Mouse (Mus musculus) gastrocnemius, postnatal 14 days (tissue): ENCODE data around the gene Krt9. TPM values are rescaled to one million over a fixed set of nuclear protein-coding genes. Genes with fewer than 3 reads are reported as not detected.
A peak's percentile ranks its signal among the peaks of the same experiment; 100 is the strongest.
"Not testable (repeated sequence)": the region's sequence is repeated elsewhere in the genome, so short reads cannot be mapped to it uniquely, and the experiment has no call there.

Experiments
- DNase-seq: peaks from one replicate; pipeline ENCODE4 v3.0.0; 2021; ENCODE audit warnings: mixed read lengths
- intact Hi-C: fragments of 180-260 bp; cut with DNase I; formaldehyde crosslinking; loops from one replicate; pipeline ENCODE4 v1.15.1; 2025; ENCODE audit warnings: low total_unique reads
- long read RNA-seq, 2 experiments: library from polyadenylated mRNA; stranded (forward); transcript quantifications; one replicate each; pipeline ENCODE4 v2.0.0; 2021
- total RNA-seq, 2 experiments: library from RNA; stranded (reverse); gene quantifications; 2 replicates each; pipeline ENCODE4 v1.2.3; 2021

Krt9 gene
- total RNA-seq, result not detected
- long read RNA-seq, experiment 1, result 0 reads
- long read RNA-seq, experiment 2, result 0 reads

DNA sequence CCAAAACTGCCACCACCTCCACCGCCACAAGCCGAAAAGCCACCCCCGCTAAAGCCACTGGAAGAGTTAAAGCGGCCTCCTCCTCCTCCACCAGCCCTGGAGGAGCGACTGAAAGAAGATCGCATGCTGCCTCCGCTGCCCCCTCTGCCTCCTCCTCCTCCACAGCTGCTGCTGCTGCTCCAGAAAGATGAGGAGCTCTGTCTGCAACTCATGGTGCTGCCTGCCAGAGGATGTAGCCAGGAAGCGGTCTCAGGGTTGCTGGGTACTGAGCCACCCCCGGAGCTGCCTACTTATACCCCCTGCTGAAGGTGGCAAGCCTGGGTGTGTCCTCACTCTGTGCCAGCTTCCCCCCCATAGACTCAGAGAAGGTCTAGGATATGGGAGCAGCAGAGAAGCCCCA is at the start of gene Krt9:
Gene Krt9, minus strand, starts transcription at position 255 of the 400 bp plus-strand sequence.
- intact Hi-C loops, result no loop called here
- DNase-seq, result no peak

DNA sequence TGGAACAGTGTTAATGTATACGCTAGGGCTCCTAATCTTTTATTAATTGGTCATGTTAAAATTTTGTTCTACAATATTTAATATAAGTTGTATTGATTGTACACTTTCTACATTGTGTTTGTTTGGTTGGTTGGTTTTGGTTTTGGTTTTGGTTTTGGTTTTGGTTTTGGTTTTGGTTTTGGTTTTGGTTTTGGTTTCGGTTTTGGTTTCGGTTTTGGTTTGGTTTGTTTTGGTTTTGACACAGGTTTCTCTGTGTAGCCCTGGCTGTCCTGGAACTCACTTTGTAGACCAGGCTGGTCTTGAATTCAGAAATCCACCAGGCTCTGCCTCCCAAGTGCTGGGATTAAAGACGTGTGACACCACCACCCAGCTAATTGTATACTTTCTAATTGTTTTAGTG is 47.2 kb upstream of the Krt9 start:
- DNase-seq, intact Hi-C loops: not testable (repeated sequence)

DNA sequence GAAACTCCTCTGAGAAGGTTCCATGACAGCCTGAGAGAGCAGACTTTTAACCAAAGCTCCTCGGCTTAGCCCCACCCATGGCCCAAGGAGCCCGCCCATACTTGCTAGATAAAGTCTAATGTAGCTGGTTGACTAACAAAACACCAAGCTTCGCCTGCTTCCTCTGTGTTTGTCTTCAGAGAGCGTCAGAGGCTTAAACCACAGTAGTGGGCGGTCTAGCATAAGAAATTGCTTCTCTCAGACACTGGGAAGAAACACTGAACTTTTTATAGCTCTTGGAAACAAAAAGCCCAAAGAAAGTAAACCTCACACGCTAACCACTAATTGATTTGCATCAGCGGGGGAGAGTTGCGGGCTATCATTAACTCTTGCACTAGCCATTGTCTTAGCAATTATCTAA is 28.7 kb upstream of the Krt9 start:
- no peak for DNase-seq
- intact Hi-C loops, result no loop called here

DNA sequence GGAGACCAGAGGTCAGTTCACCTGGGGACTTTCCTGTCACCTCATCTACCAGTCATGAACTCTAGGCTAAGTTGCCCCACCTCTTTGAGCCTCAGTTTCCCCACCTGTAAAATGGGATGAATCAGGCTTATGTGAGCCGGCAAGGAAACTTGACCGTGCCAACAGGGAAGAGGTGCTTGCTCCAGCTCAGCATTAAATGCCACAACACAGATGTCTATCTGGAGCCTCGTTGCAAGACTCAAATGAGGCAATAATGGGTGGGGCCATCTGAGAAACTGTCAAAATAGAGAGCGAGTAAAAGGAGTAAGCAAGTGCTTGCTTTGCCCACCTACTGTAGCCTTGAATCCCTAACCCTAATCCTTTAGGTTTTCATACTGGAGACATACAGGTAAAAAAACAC is 26.3 kb upstream of the Krt9 start:
- DNase-seq, result no peak
- intact Hi-C loops, result no loop called here

DNA sequence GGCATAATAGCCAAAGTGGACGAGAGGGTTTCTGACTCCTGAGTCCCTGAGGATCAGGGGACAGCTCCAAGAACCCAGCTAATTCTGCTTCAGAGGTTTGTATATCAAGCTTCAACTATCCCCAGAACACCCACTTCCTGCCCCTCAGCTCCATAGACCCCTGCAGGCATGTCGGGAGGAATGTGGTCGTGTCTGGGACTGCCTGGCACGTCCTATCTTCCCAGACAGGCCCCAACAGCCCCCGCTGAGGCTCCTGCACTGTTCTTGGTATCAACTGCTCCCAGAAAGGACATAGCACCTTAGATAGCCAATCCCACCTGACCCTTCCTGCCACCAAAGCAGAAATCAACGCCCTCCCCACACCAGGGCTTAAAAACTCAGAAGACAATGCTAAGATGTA is 15.5 kb upstream of the Krt9 start:
- intact Hi-C loops, result no loop called here

DNA sequence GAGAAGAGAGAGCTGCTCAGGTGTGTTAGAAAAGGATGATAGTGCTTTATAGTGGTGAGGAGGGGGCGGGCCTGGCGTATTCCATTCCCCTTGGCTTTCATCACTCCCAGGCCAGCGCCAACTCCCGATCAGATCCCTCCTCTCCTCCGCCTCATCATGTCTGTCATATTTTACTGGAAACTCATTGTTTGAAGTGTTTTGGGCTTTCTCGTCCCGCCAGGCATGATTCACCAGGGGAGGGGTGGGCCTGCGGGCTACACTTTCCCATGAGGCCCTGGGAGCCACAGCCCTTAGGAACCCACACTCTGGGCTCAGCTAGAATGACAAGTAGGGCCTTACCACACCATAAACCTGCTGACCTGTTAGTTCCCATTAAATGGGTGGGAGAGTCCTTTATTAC is 14.5 kb upstream of the Krt9 start, which contains the start of gene Krt14:
Gene Krt14, minus strand, starts transcription at position 51 of the 400 bp plus-strand sequence.
- no peak for DNase-seq
- intact Hi-C loops, result no loop called here

More for the DNA sequence above, 15.5 kb upstream of the Krt9 start:
- no peak for DNase-seq

DNA sequence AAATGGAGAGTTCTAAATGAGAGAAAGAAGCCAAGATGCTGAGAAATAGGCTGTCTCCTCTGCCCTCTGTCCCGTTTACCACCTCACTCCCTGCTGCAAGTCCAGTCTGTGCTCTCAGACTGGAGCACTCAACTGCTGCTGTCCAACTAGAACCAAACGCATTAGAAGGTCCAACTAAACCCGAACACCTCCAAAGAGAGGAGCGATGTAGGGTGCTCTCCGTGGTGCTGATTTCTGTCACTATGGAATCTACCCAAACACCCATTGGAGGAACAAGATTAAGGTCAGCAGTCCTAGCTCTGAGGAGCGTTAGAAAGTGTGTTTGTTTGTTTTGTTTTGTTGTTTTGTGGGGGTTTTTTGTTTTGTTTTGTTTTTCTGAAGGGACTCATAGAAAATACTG is 10.4 kb upstream of the Krt9 start:
- DNase-seq, result no peak
- intact Hi-C loops, result no loop called here

DNA sequence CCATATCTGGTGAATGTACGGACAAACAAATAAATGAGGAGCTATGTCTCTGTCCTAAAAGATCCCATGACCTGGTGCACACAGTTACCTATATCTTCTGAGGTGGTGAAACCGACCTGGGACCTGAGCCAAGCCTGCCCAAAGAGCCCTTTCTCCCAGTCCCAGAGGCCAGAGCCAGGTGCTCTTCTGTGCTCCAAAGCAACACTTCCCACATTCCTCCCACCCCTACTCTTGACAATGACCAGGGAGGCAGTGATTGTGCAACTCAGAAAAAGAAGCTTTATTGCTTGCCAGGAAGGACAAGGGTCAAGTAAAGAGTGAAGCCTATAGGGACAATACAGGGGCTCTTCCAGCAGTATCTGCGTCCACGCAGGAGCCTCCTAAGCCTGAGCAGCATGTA is 9.9 kb upstream of the Krt9 start:
- no peak for DNase-seq
- intact Hi-C loops, result no loop called here

DNA sequence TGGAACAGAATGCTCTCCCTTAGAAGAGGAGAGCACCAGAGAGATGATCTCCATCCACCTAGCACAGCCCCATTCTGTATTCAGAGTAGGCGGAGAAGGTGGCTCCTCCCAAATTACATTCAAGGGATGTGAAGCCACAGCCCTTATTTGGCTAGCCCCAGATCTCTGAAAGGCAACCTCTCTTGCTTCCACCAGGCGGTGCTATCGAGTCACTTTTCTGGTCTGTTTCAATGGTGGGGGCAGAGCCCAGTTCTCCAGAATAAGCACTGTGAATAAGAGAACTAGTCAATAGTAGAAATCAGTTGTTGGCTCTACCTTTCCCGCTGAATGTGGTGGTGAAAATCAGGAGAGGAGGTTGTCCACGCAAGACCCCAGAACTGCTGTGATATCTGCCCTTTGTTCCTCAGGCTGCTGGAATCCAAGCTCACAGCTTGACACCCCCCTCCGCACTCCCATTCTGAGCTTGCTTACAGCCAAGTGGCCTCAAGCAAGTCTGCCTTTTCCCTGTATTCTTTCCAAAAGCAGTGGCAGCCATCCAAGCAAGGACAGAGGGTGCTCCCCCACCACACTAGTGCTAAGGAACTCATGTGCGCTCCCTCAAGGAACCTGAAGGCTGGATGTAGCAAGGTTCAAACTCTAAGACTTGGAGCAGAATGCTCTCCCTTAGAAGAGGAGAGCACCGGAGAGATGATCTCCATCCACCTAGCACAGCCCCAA is 7.2 kb upstream of the Krt9 start:
- no peak for DNase-seq

DNA sequence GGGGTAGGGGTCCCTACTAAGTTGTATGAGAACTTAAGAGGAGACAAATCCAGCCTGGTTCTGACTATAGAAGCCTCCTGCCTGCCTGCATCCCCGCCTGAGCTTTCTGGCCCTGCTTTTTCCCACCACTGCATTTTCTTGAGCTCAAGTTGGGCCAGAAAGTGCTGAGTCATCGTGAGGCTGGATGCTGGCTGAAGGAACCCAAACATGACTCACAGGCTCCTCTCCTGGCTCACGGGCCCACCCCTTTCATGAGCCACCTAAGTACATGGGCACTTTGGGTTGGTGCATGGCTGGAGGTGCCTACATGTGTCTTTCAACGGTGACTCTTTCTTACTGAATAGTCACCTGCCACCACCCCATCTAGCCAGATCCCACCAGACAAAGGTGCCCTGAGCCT is 5.6 kb upstream of the Krt9 start:
- intact Hi-C loops, result no loop called here
- no peak for DNase-seq

More for the DNA sequence above, 7.2 kb upstream of the Krt9 start:
- intact Hi-C loops, result no loop called here

DNA sequence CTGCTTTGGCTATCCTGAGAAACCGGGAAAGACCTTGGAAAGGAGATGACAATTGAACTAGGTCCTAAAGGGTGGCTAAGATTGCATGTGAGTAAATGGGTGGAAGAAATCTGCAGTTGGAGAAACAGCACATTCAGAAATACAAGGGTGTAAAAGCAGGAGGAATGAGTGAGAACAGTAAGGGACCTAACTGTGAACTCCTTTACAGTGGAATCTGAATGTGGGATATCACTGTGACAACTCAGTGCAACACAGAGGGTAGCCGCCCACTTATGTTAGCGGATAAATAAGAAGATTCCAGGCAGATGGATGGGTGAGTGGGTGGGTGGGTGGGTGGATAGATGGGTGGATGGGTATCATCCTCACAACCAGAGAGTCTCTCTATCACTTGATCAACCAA is 1.2 kb downstream of the Krt9 start:
- DNase-seq, result no peak
- intact Hi-C loops, result no loop called here

DNA sequence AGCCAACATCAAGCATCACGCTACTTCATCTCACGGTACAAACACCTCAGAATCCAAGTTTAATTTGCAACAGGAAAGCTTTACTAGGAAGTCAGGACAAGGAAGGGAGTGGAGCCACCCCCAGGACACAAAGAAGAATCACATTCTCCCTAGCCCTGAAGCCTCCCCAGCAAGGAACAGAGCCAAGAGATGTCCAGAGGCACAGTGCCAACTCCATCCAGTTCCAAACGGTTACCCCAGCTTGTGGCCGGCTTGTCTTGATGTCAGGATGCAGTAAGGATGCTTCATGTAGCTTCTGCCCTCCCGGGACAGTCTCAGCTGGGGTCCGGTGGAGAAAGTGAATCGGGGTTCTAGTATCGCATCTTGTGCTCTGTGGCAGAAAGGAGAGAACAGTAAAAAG is 6.3 kb downstream of the Krt9 start:
- intact Hi-C loops, result no loop called here
- no peak for DNase-seq

DNA sequence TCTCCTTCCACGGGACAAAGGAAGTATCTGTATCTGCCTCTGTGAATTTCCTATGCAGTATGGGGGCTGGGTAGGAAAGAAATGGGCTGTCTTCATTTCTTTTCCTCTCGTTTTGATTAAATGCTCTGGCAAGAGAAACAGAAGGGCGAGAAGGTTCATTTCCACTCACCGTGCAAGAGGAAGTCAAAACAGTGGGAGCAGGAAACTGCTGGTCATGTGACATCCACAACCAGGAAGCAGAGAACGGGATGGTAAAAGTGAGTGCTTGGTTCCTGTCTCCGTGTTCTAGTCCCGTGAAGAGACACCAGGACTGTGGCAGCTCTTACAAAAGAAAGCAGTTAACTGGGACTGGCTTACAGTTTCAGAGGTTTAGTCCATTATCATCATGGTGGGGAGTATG is 11.3 kb downstream of the Krt9 start:
- DNase-seq, result no peak
- intact Hi-C loops, result no loop called here

DNA sequence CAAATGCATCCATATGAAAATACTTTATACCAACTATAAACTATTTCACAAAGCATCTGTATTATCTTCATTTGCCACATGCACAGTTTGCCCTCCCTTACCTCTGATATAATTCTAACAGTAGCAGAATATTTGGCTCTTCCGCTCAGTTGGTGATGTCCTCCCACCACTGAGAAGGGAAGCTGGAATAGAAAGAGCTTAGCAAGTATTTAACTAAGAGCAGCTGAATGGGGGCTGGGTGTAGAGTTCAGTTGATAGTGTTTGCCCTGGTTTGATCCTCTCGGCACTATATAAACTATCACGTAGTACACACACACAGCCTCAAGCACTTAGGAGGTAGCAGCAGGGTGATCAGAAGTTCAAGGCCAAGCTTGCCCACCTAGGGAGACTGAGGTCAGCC is 13.8 kb downstream of the Krt9 start:
- intact Hi-C loops, result loop anchor here (10.0 kb wide), 1 partner anchor 96 kb away; no protein-coding TSS in a partner anchor
- DNase-seq, result no peak

DNA sequence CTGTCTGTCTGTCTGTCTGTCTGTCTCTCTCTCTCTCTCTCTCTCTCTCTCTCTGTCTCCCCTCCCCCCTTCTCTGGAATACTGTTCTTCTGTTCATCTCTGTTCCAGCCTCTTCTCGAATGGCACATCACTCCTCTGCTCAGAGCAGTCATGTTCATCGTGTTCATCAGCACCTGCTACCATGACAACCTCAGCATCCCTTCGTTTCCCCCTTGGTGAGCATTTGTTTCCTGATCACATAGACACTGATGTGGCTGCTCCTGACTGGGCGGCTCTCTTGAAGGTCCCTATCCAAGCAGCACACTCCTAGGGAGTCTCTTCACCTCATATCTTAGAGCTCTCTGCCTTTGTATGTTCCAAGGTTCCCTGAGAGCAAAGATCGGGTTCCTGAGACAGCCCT is 14.7 kb downstream of the Krt9 start:
- intact Hi-C loops, result loop anchor here (10.0 kb wide), 1 partner anchor 96 kb away; no protein-coding TSS in a partner anchor
- DNase-seq, result no peak

DNA sequence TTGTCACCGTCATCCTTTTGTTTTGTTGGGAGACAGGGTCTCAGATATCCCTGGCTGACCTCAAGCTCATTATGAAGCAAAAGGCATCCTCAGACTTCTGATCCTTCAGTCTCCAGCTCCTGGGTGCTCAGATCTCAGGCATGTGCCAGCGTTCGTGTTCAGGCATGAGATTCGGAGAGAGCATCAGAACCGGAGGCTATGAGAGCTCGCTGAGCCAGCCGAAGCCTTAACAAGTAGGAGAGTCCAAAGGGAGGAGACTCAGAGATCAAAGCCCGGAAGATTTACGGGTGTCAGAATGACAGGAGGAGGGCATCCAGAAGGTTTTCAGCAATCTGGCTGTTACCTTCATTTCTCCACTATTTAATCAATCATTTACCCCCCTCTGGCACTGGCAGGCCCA is 16.3 kb downstream of the Krt9 start:
- intact Hi-C loops, result loop anchor here (10.0 kb wide), 1 partner anchor 98 kb away; no protein-coding TSS in a partner anchor
- no peak for DNase-seq

DNA sequence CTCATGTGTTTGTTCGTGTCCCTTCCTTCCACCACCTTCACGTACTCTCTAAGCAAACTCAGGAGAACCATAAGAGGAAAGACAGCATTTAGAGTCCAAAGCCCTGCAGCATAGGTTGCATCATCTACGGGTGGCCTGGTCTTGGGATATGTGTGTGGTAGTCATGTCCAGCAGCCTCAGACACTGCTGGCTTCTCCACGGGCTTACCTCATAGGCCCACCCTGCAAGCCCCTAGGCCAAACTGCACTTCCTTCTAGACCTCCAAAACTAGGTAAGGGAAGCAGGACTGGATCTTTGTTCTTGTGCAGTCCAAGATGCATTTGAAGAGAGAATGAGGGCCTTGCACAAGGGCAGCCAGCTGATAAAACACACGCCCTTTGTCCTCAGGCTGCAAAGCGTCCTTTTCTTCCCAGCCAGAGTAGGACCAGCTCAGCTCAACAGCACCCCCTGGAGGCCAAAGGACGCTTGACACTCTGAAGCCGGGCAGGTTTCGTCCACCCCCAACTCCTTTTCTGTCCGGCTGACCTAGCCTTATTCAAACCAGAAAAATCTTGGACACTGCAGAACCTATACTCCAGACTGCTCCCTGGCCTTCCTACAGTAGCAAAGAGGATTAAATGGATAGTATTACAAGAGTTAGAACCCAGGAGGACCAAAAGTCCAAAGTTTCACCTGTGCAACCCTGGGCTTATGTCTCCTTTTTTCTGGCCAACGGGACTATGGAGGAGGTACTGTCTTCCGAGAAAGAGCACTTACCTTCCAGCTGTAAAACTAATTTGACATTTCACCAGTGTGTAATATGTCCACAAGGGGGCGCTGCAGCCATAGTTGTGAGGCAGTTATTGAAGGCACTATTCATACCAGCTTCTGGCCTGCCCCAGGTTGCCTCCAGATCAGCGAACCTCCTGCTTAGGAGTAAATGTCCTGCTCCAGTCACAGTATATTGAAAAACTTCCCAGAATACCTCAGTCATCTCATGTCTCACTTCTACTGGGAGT is 24.0 kb downstream of the Krt9 start:
- intact Hi-C loops, result no loop called here
- DNase-seq, result peak; percentile 67

DNA sequence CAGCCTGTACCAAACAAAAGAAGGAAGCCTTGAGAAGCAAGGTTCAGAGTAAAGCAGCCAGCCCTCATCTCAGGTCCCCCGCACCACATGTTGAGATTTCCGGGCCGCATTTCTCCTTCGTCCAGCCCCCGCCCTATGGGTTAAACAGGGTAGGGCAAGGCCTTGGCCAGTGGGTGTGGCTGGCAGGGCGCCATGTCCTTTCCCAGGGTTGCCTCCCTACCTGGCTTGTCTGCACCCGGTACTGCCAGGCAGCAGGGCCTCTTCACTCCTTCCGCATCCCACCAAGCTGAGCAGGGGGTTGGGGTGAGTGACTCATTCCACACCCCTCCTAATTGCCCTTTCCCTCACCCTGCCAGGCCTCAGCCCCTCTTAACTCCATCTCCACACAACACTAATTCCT is 25.0 kb downstream of the Krt9 start:
- DNase-seq, result no peak
- intact Hi-C loops, result no loop called here

DNA sequence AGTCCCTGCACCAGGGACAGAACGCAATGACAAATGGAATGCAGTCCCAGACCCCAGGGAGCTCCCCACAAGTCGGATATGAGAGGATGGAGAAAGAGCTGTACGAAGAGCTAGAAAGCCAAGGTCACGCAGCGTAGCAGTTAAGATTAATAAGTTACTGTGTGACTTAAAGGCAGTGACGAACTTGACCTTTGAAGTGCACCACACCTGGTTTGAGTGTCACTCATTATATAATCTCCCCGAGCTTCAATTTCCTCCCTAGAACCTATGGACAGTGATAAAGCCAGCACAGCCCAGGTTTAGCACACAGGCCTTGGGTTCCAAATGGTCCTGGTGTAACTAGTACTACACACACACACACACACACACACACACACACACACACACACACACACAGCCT is 28.7 kb downstream of the Krt9 start:
- intact Hi-C loops, result no loop called here
- DNase-seq, result no peak

DNA sequence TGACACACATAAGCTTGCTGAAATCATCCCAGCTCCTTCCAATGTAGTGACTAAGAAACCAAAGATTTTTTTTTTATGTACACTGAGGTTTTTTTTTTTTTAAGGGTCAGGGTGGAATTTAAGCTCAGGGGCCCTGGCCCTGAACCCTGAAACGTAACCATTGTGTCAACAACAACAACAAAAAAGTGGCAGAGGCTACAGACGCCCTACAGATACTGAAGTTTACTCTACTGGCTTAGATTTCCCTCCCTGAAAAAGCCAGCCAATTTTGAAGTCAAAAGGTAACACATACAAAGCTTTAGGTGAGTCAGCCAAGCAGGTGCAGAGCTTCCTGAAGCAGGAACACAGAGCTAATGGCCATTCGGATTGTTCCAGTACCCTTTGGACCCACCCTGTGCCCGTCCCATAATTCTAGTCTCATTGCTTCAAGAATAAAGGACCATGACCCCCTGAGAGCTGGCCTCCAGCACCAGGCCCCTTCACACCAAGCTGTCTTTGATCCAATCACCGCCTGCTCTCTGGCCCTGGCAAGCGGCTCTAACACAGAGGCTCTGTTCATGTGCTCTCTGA is 35.1 kb downstream of the Krt9 start:
- intact Hi-C loops, result no loop called here
- DNase-seq, result no peak
